Mouse (Mus musculus) embryonic fibroblast, embryonic 13.5 days (primary cell): ENCODE data around the gene Wwox.

Experiments used
- CTCF ChIP-seq: IDR thresholded peaks from 2 replicates; pipeline ENCODE4 v1.5.1; 2011; ENCODE audit warnings: mild to moderate bottlenecking, control low read depth, low read length, moderate library complexity, borderline replicate concordance; ENCODE audit not compliant: insufficient read depth
- POLR2A ChIP-seq: IDR thresholded peaks from 2 replicates; pipeline ENCODE4 v1.6.1; 2011; ENCODE audit warnings: low read depth, mild to moderate bottlenecking, control low read depth, low read length, moderate library complexity

GRCm38 (mm10) chr8:114673416-114673815 lies 234.0 kb downstream of the Wwox start:
- TF ChIP-seq CTCF, result no peak
- no peak for TF ChIP-seq POLR2A
